Mouse (Mus musculus) common myeloid progenitor, adult 5-6 weeks (primary cell): ENCODE results near the gene Neurl1a. TPM values are rescaled to one million over a fixed set of nuclear protein-coding genes. Genes with fewer than 3 reads are reported as not detected.

Experiments used
- ATAC-seq: replicated peaks from 2 replicates; pipeline ENCODE4 v1.8.0; 2016; ENCODE audit warnings: low read depth, mild to moderate bottlenecking, moderate TSS enrichment, inconsistent platforms; ENCODE audit not compliant: poor library complexity, severe bottlenecking
- total RNA-seq: library from RNA; stranded (forward); fragments of 200-1000, 187-1606 nt; gene quantifications from 2 replicates; pipeline ENCODE4 v1.2.3, GENCODE M21; 2017

The Neurl1a gene
- total RNA-seq, 1 experiment from 2014 or later = 0.09 TPM

DNA sequence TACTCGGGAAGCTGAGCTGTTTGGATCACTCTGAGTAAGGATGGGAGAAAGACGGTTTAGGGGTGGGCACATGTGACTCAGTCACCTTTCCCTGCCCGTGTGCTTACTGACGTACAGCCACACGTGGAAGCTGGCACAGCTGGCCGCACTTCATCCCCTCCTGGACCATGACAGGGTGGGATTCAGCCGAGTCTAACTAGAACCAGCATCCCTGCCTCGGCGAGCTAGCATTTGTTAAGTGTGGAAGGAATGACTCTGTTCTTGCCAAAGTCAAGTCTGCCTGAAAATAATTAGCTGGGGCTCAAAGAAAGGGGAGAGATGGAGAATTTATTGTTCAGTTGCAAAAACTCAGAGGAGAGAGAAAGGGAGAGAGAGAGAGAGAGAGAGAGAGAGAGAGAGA is 91.9 kb downstream of the Neurl1a start:
- ATAC-seq = no peak

DNA sequence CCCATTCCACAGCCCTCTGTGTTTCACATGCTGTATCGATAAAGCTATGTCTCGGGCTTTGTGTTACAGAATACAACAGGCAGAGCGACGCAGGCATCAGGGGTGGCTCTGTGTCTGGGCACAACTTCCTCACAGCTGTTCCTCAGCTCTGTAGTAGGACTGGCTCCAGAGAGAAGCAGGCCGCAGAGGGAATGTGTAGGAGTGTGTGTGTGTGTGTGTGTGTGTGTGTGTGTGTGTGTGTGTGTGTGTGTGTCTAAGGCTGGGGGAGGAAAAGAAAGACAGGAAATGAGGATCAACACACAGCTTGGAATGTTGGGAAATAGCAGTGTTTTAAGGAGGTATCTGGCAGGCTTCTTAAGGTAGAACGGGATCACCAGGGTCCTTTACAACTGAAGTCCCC is 98.1 kb downstream of the Neurl1a start:
- ATAC-seq = no peak

DNA sequence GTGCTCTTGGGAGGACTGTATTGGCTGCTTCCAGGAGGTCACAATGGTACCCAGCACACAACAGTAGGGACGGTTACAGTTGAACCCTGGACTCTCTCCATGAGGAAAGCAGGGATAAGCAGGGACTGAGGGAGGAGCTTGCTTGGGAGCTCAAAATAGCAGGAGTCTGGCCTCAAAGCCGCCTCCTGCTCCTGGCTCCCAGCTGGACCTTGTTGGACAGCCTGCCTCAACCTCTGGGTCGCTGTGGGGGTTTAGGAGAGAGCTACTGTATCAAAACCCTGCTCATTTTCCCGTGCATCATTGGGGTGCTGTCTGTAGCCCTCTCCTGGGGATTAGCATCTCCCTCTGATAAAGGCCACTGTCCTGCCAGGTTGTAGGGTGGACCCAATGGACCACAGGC is 100.8 kb downstream of the Neurl1a start:
- no peak for ATAC-seq

DNA sequence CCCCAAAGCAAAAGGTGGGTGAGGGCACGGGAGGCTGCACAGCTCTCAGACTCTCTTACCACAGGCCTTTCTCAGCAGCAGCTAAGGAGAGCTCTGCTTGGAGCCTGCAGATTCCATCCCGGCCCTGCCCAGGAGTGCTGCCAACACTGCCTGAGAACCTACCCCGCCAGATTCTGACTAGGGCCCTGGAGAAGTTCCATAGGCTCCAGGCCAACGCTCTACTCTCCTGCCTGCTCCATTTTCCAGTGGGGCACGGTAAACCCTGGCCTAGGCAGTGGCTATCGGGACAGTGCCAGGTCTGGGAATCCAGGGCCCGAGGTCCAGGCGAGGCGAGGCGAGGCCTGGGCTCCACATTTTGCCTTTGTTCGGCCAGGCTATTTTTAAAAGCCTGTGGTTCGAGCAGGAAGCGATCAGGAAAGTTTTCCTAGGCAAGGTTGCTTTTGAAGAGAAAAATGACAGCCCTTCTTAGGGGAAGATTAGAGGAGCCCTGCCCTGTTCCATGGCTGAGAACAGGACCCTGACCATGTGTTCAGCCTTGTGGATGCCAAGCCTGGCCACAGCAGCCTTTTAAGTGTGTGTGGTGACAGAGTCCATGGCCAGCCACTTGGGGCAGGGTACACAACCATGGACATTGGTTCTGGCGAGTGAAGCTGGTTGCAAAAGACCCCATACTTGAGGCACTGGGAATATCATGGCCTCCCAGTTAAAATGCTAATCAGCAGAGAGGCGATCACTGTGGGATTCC is 101.3 kb downstream of the Neurl1a start:
- ATAC-seq = no peak

DNA sequence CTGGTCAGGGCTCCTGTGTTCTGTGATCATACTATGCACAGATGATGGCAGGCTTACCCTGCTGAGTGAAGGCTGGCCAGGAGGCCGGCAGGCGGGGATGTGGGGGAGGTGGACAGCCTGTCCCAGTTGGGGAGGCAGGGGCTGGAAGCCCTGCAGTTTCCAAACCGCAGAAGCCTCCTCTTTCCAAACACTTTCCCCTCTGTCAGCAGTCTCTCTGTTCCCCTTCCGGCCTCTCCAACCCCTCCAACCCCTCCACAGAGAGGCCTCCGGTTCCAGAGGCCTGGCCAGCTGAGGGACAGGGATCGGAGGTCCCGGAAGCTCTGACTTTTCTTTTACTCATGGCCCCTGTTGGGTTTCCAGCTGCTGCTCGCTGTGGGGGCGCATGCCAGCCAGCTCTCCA is 102.3 kb downstream of the Neurl1a start:
- no peak for ATAC-seq

DNA sequence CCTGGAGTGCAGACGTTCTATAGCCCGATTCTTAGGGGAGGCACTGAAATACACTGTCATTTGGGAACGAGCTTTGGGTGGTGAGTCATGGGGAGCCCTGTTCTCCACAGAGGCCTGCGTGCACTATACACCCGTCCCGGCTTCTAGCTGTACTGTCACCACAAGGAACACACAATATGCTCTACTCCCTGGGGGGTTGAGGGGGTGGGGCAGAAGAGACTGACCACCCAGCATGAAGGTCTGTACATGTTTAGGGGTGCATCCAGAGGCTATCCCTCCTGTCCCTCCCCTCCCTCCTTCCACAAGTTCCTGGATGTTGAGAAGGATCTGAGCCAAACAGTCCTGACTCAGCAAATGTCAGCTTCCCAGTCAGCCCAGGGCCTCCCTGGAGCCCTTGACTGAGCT is 103.4 kb downstream of the Neurl1a start:
- no peak for ATAC-seq

DNA sequence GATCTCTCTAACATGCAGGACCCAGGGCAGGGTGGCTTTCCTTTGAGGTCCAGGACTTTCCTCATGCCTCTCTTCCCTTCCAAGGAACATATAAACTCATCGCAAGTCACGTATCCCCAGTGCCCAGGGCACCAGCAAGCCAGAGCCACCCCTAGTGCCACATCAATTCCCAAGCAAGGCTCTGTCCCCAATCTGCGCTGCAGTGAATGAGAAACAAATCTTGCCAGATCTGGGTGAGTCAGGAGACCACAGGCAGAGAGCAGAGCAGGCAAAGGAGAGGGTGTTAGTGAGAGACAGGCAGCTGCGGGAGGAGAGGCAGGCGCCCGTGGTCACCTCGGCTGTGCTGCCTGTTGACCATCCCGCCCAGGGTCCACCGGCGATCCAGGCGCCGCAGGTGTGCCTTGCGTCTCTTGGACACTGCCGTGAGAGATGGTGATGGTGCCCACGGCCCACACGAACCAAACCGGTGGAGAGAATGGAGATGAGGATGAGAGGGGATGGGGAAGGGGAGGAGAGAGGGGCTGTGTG is 104.1 kb downstream of the Neurl1a start:
- ATAC-seq = no peak

DNA sequence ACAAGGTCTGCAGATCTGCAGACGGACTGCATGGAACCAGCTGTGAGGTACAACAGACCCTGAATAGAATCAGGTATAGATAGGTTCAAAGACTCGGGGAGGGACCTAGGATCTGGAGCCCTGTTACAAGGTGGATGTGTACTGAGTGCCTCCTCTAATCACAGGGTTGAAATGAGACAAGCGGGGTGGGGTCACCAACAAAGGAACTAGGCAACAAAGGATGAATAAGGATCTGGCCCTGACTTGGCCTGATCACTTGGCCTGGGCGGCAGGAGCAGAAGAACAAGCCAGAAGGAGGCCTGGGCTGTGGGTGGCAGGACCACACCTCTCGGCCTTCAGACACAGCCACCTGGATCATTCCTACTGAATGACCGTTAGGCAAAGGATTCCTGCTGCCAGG is 107.0 kb downstream of the Neurl1a start:
- no peak for ATAC-seq

DNA sequence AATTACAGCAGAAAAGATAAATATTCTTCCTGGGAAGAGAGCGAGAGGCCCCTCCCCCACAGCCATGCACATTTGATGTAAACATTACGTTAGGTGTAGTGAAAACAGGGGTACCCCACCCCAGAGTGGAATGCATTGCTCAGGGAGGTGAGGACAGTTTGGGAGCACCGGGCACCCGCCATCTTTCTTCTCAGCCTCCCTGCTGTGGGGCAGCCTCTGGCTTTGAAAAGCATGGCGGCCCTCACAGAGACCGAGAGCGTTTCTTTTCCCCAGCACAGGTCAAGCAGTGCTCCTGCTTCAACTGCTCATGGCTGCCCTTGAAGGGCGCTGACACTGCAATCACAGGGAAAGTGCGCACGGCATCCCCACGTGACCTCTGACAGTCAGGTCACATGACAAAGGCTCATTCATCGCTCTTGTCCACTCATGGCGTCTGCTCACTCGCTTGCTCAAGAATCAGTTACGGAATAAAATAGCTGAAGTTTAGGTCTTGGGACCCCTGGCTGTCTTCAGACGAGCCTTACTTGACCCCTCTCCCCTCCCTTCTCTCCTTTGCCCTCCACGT is 108.3 kb downstream of the Neurl1a start:
- no peak for ATAC-seq

DNA sequence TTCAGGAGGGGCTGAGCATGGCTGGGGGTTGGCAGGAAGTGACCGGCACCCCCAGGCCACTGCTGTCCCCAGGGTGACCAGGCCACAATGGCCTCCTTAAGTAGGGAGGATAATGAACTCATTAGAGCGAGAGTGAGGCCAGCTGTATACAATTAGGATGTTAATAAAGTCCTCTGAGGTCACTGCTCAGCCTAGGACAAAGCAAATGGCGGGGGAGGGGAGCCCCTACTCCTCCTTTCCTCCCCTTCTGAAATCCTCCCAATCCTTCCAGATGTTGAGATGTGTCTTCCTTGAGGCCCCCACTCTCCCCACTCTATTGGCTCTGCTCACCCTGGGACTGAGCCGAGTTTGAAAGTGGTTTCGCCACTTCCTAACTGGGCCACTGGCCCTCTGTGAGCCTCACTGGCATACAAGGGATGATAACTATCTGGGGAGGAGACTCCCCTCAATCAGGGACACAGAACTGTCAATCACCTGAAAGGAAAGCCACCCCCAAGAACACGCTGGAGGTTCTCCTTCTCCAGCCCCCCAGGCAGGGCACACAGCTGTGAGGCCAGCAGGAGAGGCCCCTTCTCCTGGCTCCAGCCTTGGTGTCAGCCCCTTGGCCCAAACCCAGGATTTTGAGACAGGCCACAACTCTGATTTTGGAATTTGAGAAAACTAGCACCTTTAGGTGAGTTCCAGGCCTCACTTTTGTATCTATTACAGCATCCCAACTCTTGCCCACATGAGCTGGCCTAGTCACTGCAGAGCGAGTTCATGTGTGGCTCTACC is 112.9 kb downstream of the Neurl1a start:
- ATAC-seq = no peak

DNA sequence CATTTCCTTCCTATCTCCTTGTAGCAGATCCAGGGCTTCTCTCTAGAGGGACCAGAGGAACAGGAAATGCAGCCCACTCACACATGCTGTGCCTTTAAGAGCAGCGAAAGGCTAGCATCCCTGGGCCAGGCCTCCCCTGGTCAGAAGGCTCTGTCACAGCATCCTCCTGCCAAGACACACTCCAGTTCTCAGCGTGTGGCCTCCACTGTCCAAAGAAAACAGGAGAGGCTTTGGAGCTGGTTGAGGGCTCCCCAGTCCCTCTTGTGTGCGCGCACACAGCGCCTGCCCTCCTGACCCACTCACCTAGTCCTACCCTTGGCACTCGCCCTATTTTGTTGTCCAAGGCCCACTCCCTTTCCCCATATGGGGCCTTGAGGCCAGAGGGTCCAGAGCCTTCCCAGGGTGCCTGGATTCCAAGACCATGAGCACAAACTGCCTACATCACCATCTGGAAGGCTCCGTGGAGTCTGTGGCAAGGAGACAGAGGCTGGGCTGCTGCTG is 113.9 kb downstream of the Neurl1a start:
- no peak for ATAC-seq

DNA sequence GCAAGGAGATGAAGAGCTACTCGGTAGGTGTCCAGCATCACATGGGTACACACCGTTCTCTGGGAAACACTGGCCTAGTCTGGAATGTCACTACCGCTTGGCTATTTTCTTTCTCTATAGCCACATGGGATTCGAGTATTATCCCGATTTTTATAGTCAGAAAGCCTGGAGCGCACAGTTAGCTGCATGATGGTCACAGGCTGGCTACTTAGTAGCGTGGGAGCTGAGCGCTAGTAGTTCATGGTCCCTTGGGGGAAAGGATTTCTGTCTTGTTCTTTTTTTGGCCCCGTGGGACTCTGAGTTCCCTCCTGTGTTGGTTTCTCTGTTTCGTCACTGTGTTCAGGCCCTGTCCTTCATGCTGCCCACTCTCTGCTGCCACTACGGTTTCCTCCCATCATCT is 119.5 kb downstream of the Neurl1a start:
- ATAC-seq = no peak

DNA sequence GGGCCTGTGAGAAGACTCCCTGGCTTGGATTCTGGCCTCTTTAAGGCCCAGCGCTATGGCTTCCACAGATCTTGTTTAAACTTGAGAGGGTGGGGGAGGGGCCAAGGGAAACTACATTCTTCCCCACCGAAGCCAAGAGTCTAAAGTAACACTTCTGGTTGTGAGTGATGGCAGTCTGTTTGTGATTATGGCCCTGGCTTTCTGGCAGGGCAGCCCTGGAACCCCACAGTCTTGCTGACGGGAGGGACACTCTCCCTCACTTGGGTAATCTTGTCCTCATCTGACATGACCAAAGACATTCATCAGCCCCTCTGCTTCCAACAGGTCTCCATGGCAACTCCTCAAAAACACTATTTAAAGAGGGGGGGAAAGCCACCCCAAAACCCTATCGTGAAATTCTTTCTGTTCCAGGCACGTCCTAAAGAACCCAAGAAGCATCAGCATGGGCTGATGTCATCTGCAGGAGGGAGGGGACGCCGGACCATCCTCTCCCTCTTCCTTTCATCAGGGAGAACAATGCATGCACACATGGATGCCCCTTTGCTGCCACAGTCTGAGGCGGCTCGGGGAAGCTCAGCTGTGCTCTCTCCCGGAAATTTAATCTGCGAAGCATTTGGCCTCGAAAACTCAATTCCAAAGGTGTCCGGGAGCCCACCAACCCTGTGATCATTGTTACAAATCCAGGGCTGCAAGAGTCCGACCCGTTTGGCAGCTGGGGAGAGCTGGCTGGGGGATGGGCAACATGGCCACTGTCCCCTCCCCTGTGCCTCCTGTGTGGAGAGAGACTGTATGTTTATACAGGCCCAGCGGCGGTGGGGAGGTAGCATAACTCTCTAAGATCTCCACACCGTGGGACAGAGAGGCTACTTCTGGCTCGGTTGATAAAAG is 122.9 kb downstream of the Neurl1a start:
- ATAC-seq = no peak

DNA sequence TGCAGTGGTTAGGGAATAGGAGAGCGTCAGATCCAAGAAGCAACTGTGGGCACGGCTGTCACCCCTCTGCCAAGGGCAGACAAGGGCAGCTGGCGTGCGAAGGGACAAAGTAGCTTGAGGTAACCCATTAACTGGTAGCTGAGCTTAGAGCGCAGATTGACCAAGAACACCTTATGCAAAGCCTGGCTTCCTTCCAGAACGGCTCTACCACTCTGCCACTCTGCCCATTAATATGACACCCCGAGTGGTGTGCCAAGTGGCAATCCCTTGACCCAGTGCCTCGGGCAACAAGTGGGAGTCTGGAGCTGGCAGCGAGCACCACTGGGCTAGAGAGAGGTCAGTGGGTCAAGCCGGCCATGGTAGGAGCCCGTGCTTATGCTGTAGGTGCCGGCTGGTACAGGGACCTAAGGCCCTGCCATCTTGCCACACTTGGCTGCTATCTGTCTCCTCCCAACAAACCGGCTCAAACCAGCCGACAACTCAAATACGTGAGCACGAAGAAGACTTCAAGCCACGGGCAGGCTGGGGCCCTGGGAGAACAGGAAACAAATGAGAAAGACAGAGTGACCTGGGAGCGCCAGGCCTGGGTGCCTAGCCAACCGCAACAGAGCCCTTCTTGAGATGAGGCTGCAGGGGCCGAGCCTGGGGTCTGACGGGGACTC is 123.7 kb downstream of the Neurl1a start:
- no peak for ATAC-seq

DNA sequence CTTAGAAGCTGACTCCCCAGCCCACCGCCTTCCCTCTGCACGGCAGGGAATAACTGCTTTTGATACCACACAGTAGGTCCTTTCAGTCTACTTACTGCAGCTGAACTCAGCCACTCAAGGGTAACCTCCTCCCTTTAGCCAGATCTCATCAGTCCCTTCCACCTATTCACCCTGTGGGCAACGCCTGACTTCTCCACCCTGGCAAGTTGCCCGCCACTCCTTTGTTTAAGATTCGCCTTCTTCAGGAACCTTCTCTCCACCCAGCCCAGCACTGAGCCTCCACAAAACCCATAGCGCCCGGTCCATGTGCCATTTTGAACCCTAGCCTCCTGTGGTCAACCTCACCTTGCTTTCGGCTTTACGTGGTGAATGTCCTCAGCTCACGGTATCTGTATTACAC is 124.5 kb downstream of the Neurl1a start:
- no peak for ATAC-seq

DNA sequence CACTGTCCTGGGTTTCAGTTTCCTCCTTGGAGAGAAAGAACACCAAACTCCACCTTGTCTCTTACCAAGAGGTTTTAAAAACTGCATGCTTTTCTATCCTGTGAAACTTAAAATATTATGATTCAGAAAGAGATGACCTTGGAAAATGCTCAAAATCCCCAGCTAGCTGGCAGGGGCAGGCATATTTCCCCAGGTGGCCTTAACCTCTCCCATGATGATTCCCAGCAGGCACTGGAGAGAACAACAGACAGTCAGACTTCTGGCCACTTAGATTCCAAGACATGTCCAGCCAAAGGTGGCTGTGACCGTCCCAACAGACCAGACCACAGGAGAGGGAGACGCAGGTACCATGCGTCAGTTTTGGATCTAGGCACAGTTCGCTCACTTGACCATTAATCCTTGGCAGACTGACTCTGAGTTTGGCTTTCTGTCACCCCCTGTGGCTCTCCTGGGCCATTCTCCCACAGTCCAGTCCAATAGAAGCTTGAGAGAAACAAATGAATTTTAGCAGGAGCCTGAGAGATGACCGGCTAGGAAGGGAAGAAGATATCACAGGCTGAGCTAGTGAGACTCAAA is 125.6 kb downstream of the Neurl1a start:
- no peak for ATAC-seq

DNA sequence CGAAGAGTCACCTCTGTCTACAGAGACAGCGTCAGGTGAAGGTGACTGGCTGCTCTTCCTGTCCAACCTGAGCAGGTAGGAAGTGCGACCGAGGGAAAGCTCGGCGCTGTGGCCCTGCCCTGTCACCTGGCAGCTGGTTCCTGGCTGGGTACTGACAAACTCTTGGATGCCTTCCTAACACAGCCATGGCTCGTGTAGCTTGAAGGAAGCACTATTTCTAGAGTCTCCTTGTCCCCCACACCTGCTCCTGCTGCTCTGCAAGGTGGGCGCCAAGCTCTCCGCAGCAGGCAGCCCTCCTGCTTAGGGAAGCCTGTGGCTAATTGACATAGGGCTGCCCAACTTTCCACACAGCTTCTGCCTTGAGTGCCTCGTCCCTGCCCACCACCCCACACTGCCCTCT is 126.8 kb downstream of the Neurl1a start:
- ATAC-seq = no peak

DNA sequence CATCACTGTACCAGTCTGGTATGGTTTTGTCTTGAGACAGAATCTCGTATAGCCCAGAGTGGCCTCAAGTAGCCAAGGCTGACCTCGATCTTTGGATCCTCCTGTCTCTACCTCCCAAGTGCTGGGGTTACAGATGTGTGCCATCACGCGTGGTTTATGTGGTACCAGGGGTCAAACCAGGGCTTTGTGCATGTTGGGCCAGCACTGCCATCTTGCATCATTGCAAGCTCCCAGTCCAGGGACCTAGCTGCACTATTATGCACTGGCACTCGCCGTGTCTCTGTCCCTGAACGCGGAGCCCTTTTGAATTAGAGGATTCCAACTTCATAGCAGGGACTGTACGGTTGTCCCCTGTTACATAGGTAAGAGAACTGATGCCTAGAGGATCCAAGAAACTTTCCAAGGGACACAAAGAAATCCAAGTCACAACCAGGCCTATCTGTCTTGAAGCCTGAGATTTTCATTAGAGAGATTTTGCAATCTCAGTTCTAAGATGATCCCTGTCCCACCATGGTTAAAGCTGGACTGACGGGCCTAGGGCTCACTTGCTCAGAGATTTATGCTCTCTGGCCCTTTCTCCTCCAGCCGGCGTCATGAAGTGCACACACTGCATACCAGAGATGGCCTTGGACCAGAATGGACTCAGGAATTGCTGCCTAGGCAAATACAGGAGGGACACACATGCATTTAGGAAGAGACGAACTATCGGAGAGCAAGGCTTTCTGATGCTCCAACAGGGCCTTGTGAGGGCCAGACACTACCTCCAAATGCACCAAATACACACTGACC is 127.7 kb downstream of the Neurl1a start:
- no peak for ATAC-seq
